Mouse (Mus musculus) neural tube, embryonic 13.5 days (tissue): Measurements from ENCODE around the gene Gm20909. TPM values are rescaled to one million over a fixed set of nuclear protein-coding genes. Genes with fewer than 3 reads are reported as not detected.
"Not testable (repeated sequence)": the region's sequence is repeated elsewhere in the genome, so short reads cannot be mapped to it uniquely, and the experiment has no call there.

Experiments
- ATAC-seq: fragments of 200-750 bp; cut with Nextera tagmentation; 2 replicates; pipeline ENCODE4 v1.8.0; 2017; ENCODE audit warnings: low read depth, mild to moderate bottlenecking, moderate TSS enrichment, moderate library complexity
- H3K27ac ChIP-seq: fragments of 300-500 bp; sonication (generic); replicated peaks from 2 replicates; pipeline ENCODE4 v1.5.1; 2015; ENCODE audit warnings: moderate library complexity, mild to moderate bottlenecking, inconsistent platforms
- H3K27me3 ChIP-seq: fragments of 300-500 bp; sonication (generic); 2 replicates; pipeline ENCODE4 v1.6.1; 2015; ENCODE audit warnings: mild to moderate bottlenecking, inconsistent platforms
- H3K36me3 ChIP-seq: fragments of 300-500 bp; sonication (generic); 2 replicates; pipeline ENCODE4 v1.6.1; 2015; ENCODE audit warnings: mild to moderate bottlenecking, inconsistent platforms
- H3K4me1 ChIP-seq: fragments of 300-500 bp; sonication (generic); replicated peaks from 2 replicates; pipeline ENCODE4 v1.6.1; 2015; ENCODE audit warnings: inconsistent platforms
- H3K4me2 ChIP-seq: fragments of 300-500 bp; sonication (generic); 2 replicates; pipeline ENCODE4 v1.6.1; 2015; ENCODE audit warnings: inconsistent platforms, mild to moderate bottlenecking, moderate library complexity
- H3K4me3 ChIP-seq: fragments of 300-500 bp; sonication (generic); 2 replicates; pipeline ENCODE4 v1.5.1; 2015; ENCODE audit warnings: mild to moderate bottlenecking, inconsistent platforms
- H3K9ac ChIP-seq: fragments of 300-500 bp; sonication (generic); 2 replicates; pipeline ENCODE4 v1.6.1; 2015; ENCODE audit warnings: moderate library complexity, mild to moderate bottlenecking, inconsistent platforms
- H3K9me3 ChIP-seq: fragments of 300-500 bp; sonication (generic); 2 replicates; pipeline ENCODE4 v1.6.1; 2016; ENCODE audit warnings: inconsistent platforms
- WGBS: fragments of 180-500 bp; shearing (Covaris S2); methylation state at CpG from one replicate; pipeline ENCODE4 v1.1.7; 2015; 5-methylcytosine and 5-hydroxymethylcytosine counted together
- polyA plus RNA-seq: library from polyadenylated mRNA; unstranded; fragments of >200 nt; fragmentation: Nextera tagmentation; extraction: Ambion mirVana; gene quantifications from 2 replicates; pipeline ENCODE4 v1.2.1, GENCODE M21; 2015

The Gm20909 gene
- polyA plus RNA-seq, result not detected in 2 replicates

DNA sequence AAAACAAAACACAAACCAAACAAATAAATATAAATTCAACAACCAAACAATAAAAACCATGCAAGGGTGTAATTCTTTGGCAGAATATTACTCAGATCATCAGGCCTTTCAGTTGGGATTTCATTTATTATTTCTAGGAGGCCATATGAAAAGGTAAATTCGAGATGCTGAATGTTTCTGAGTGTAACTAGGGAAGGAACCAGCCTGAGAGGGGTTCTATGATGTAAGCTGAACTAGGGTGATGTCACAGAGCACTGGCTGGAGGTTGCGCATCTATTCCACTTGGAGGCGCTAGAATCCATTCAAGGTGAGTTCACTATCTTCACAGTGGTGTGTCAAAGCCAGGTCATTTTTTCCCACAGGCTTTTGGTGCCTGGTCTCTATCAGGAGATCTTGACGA, at the start of gene Gm20909:
Gene Gm20909, plus strand, starts transcription at position 301 of the 400 bp plus-strand sequence.
- not testable (repeated sequence) for H3K4me2 ChIP-seq, H3K4me3 ChIP-seq, H3K27me3 ChIP-seq, ATAC-seq, H3K27ac ChIP-seq, H3K9ac ChIP-seq, H3K36me3 ChIP-seq, H3K4me1 ChIP-seq, H3K9me3 ChIP-seq
- no CpG with 5 or more reads among the region's 4 CpGs for WGBS

Other genes starting within 250 kb of the Gm20909 start
- not detected in 2 replicates for gene Gm29866, start 170.9 kb upstream of the Gm20909 start, polyA plus RNA-seq
- gene Gm20865, start 77.0 kb downstream of the Gm20909 start, polyA plus RNA-seq, result not detected in 2 replicates